Mouse (Mus musculus) liver, embryonic 14.5 days (tissue): ENCODE data around the gene Hsp90ab1. TPM values are rescaled to one million over a fixed set of nuclear protein-coding genes. Genes with fewer than 3 reads are reported as not detected.

Source experiments
- ATAC-seq: fragments of 200-750 bp; cut with Nextera tagmentation; 2 replicates; pipeline ENCODE4 v1.8.0; 2017; ENCODE audit warnings: moderate number of reproducible peaks, mild to moderate bottlenecking, moderate library complexity; ENCODE audit not compliant: insufficient read depth
- DNase-seq, 3 experiments: peaks; one replicate each; pipeline ENCODE4 v3.0.0-alpha.2; 2012 to 2013; ENCODE audit warnings: low read depth in 3 of 3, low spot score in 3 of 3
- H3K27ac ChIP-seq: fragments of 300-500 bp; sonication (generic); 2 replicates; pipeline ENCODE4 v1.5.1; 2014; ENCODE audit warnings: moderate library complexity, mild to moderate bottlenecking, control low read depth, inconsistent platforms
- H3K27me3 ChIP-seq: fragments of 300-500 bp; sonication (generic); 2 replicates; pipeline ENCODE4 v1.6.1; 2014; ENCODE audit warnings: mild to moderate bottlenecking, low read length, moderate library complexity; ENCODE audit not compliant: control insufficient read depth, insufficient read depth
- H3K36me3 ChIP-seq: fragments of 300-500 bp; sonication (generic); replicated peaks from 2 replicates; pipeline ENCODE4 v1.6.1; 2014; ENCODE audit warnings: low read depth; ENCODE audit not compliant: control insufficient read depth, insufficient read depth
- H3K4me1 ChIP-seq, 2 experiments: fragments of 200-500 bp in 1 of 2; fragments of 300-500 bp in 1 of 2; sonication (generic) in 1 of 2; replicated peaks; 2 replicates each; pipeline ENCODE4 v1.6.1; 2012 to 2014; ENCODE audit warnings: antibody characterized with exemption in 1 of 2, inconsistent platforms in 1 of 2, low read length in 1 of 2; ENCODE audit not compliant: control insufficient read depth in 2 of 2, insufficient read depth in 2 of 2
- H3K4me2 ChIP-seq: fragments of 300-500 bp; sonication (generic); 2 replicates; pipeline ENCODE4 v1.6.1; 2014; ENCODE audit warnings: low read depth, mild to moderate bottlenecking, control low read depth, moderate library complexity
- H3K4me3 ChIP-seq, 2 experiments: fragments of 200-500 bp in 1 of 2; fragments of 300-500 bp in 1 of 2; sonication (generic) in 1 of 2; 2 replicates each; pipeline ENCODE4 v1.5.1; 2012 to 2014; ENCODE audit warnings: low read depth in 2 of 2, low read length in 2 of 2, mild to moderate bottlenecking in 2 of 2, control low read depth in 1 of 2, inconsistent platforms in 1 of 2, moderate library complexity in 1 of 2; ENCODE audit not compliant: insufficient read depth in 1 of 2
- H3K9ac ChIP-seq: fragments of 300-500 bp; sonication (generic); replicated peaks from 2 replicates; pipeline ENCODE4 v1.6.1; 2014; ENCODE audit warnings: mild to moderate bottlenecking, control low read depth, moderate library complexity
- H3K9me3 ChIP-seq: fragments of 300-500 bp; sonication (generic); 2 replicates; pipeline ENCODE4 v1.6.1; 2016; ENCODE audit warnings: low read length, mixed read lengths; ENCODE audit not compliant: control insufficient read depth
- CTCF ChIP-seq: IDR thresholded peaks from 2 replicates; pipeline ENCODE4 v1.5.1; 2016; ENCODE audit warnings: antibody characterized with exemption, low read depth, control low read depth
- EP300 ChIP-seq: IDR thresholded peaks from 2 replicates; pipeline ENCODE4 v1.6.1; 2016; ENCODE audit warnings: antibody characterized with exemption, low read depth
- WGBS: fragments of 180-500 bp; shearing (Covaris S2); extraction: QIAGEN DNeasy Blood & Tissue Kit; methylation state at CpG from one replicate; pipeline ENCODE4 v1.1.7; 2014; ENCODE audit not compliant: insufficient replicate concordance; 5-methylcytosine and 5-hydroxymethylcytosine counted together
- polyA plus RNA-seq, 2 experiments: library from polyadenylated mRNA; depleted of rRNA in 1 of 2; stranded (reverse) in 1 of 2; unstranded in 1 of 2; fragments of >200 nt; fragmentation: Nextera tagmentation in 1 of 2; extraction: Ambion mirVana in 1 of 2; gene quantifications; 2 replicates each; pipeline versions ENCODE4 v1.2.1 to v1.2.3; 2012 to 2014

Gene Hsp90ab1
- polyA plus RNA-seq, 2 experiments: 369 to 531 TPM

- Histone ChIP-seq H3K4me1 (peaks cover 24 to 32% of the 10 kb centered on the region in 2 experiments), H3K27ac (peak overlapping the region; percentile 23; the same call in 1 of the 2 replicates), H3K9me3 (no peaks in the 10 kb centered on the region; the same call in 1 of the 2 replicates), H3K9ac (no peak overlapping the region), H3K36me3 (peaks cover 53% of the 10 kb centered on the region), H3K4me3 (no peak overlapping the region), H3K4me2 (no peak overlapping the region), H3K27me3 (no peaks in the 10 kb centered on the region)
- DNase-seq (no peak), ATAC-seq (no peak)
- whole genome bisulfite sequencing: 54% methylated on average over 12 of the region's 12 CpGs
- TF ChIP-seq EP300 (no peak), CTCF (no peak)
Observed at GRCm38 (mm10) chr17:45584096-45584896, 11.2 kb upstream of the Hsp90ab1 start.

GRCm38 (mm10) chr17:45582715-45583355, 9.8 kb upstream of the Hsp90ab1 start:
- H3K4me1 ChIP-seq: peaks cover 24 to 32% of the 10 kb centered on the region in 2 experiments
- peak overlapping the region; percentile 80 for H3K27ac ChIP-seq
- H3K4me3 ChIP-seq: no peak overlapping the region
- H3K9ac ChIP-seq: no peak overlapping the region
- H3K36me3 ChIP-seq: peaks cover 39% of the 10 kb centered on the region
- peak; percentile 58 for ATAC-seq
- WGBS: 43% methylated on average over 6 of the region's 6 CpGs
- H3K4me2 ChIP-seq: peak overlapping the region; percentile 51
- no peaks in the 10 kb centered on the region; the same call in 1 of the 2 replicates for H3K9me3 ChIP-seq
- TF ChIP-seq EP300 (no peak), CTCF (peak; percentile 93)
- DNase-seq: peak in 1 of 3 experiments; percentile 44
- H3K27me3 ChIP-seq: no peaks in the 10 kb centered on the region

- DNase-seq: peak in 2 of 3 experiments; percentile 69 to 74
- Histone ChIP-seq H3K4me2 (peak overlapping the region; percentile 51), H3K4me3 (no peak overlapping the region), H3K9me3 (no peaks in the 10 kb centered on the region; the same call in 1 of the 2 replicates), H3K9ac (0 out of 2 replicates have a peak overlapping the region, but pooled peaks have one; percentile 7), H3K36me3 (peaks cover 34% of the 10 kb centered on the region), H3K4me1 (peaks cover 24 to 32% of the 10 kb centered on the region in 2 experiments), H3K27me3 (no peaks in the 10 kb centered on the region), H3K27ac (peak overlapping the region; percentile 80)
- 33% methylated on average over 6 of the region's 6 CpGs for WGBS
- ATAC-seq: peak; percentile 72
- no peak for TF ChIP-seq CTCF
- TF ChIP-seq EP300: peak; percentile 74
Observed at GRCm38 (mm10) chr17:45582188-45582587, 9.1 kb upstream of the Hsp90ab1 start.

GRCm38 (mm10) chr17:45581567-45581983, 8.5 kb upstream of the Hsp90ab1 start:
- Histone ChIP-seq H3K4me2 (peak overlapping the region; percentile 51), H3K27ac (peak overlapping the region; percentile 80), H3K36me3 (peaks cover 28% of the 10 kb centered on the region), H3K4me1 (peaks cover 24 to 32% of the 10 kb centered on the region in 2 experiments), H3K4me3 (no peak overlapping the region), H3K9me3 (no peaks in the 10 kb centered on the region), H3K27me3 (no peaks in the 10 kb centered on the region), H3K9ac (no peak overlapping the region; the same call in 1 of the 2 replicates)
- TF ChIP-seq EP300: no peak
- TF ChIP-seq CTCF: peak; percentile 95
- WGBS: 3% methylated on average over 2 of the region's 2 CpGs
- peak; percentile 40; the same call in 1 of the 2 replicates for ATAC-seq
- peak; percentile 75 to 80 (median 77) for DNase-seq

- Histone ChIP-seq H3K27ac (peak overlapping the region; percentile 80), H3K36me3 (peaks cover 22% of the 10 kb centered on the region), H3K4me2 (peak overlapping the region; percentile 51), H3K27me3 (no peaks in the 10 kb centered on the region), H3K4me1 (peaks cover 24 to 32% of the 10 kb centered on the region in 2 experiments), H3K9me3 (no peaks in the 10 kb centered on the region), H3K9ac (no peak overlapping the region; the same call in 1 of the 2 replicates), H3K4me3 (no peak overlapping the region)
- no peak for ATAC-seq
- DNase-seq: no peak
- 35% methylated on average over 12 of the region's 12 CpGs for WGBS
- TF ChIP-seq EP300 (no peak), CTCF (no peak)
Observed at GRCm38 (mm10) chr17:45580958-45581477, 7.9 kb upstream of the Hsp90ab1 start.
